9 mouse cellular contexts compared by ENCODE assay signal in genomic region chr8:21955321-21955720, GRCm38 (mm10). TPM values are rescaled to one million over a fixed set of nuclear protein-coding genes. Genes with fewer than 3 reads are reported as not detected.
DNase-seq lines count a peak whose midpoint lies in the region; ATAC-seq lines count a peak whose summit lies in the region.
"Had no signal": no experiment of that assay in that cellular context is flagged by ENCODE, and none has a peak within 500 bp of the region (broad histone marks: within the 10 kb centered on the region; RNA-seq: fewer than 3 reads in every experiment).

No protein-coding gene starts in this region.

- H3K36me3 ChIP-seq in forebrain, embryonic 10.5 days (replicated peaks) = no peaks in the 10 kb centered on the region
- no peaks in the 10 kb centered on the region for H3K36me3 ChIP-seq in forebrain, embryonic 16.5 days (ENCODE audit: control insufficient read depth, insufficient read depth)
- H3K36me3 ChIP-seq in embryonic facial prominence, embryonic 10.5 days (replicated peaks) = no peaks in the 10 kb centered on the region
- H3K36me3 ChIP-seq: limb, embryonic 13.5 days had no signal

- DNase-seq in forebrain, embryonic 10.5 days (ENCODE audit: extremely low spot score, low spot score) = peak; percentile 52
- peak; percentile 15 to 43 for DNase-seq in urinary bladder, postnatal 36 days (ENCODE audit: low spot score in 2 of 2)
- no peak for DNase-seq in urinary bladder, adult 2 months (ENCODE audit: low spot score)
- peak; percentile 54 for DNase-seq in embryonic facial prominence, embryonic 10.5 days (ENCODE audit: low spot score)
- peak; percentile 46 for DNase-seq in kidney, postnatal 14 days
- DNase-seq in lung, adult 18-20 months = peak; percentile 4
- DNase-seq in telencephalon, adult 2 months (ENCODE audit: low read depth, low spot score) = peak; percentile 16

- H3K4me1 ChIP-seq in forebrain, embryonic 10.5 days = no peaks in the 10 kb centered on the region
- no peaks in the 10 kb centered on the region for H3K4me1 ChIP-seq in forebrain, embryonic 16.5 days (replicated peaks; ENCODE audit: control insufficient read depth, insufficient read depth, low read length)
- no peaks in the 10 kb centered on the region for H3K4me1 ChIP-seq in embryonic facial prominence, embryonic 10.5 days
- H3K4me1 ChIP-seq: limb, embryonic 13.5 days had no signal

- ATAC-seq in forebrain, embryonic 16.5 days = no peak

- WGBS in forebrain, embryonic 10.5 days = 10% methylated on average over 9 of the region's 9 CpGs
- 5% methylated on average over 9 of the region's 9 CpGs for WGBS in forebrain, embryonic 16.5 days
- WGBS in embryonic facial prominence, embryonic 10.5 days = 9% methylated on average over 9 of the region's 9 CpGs

- no peak overlapping the region for H3K9ac ChIP-seq in forebrain, embryonic 16.5 days (replicated peaks; ENCODE audit: low read depth, low read length)
- H3K9ac ChIP-seq: limb, embryonic 13.5 days had no signal

- H3K4me3 ChIP-seq in forebrain, embryonic 10.5 days = no peak overlapping the region
- H3K4me3 ChIP-seq in forebrain, embryonic 16.5 days (replicated peaks; ENCODE audit: low read length) = no peak overlapping the region
- no peak overlapping the region for H3K4me3 ChIP-seq in embryonic facial prominence, embryonic 10.5 days
- H3K4me3 ChIP-seq: limb, embryonic 13.5 days had no signal

- H3K4me2 ChIP-seq in forebrain, embryonic 16.5 days (ENCODE audit: low read length) = no peak overlapping the region
- H3K4me2 ChIP-seq: limb, embryonic 13.5 days had no signal

- no peaks in the 10 kb centered on the region for H3K9me3 ChIP-seq in forebrain, embryonic 10.5 days
- no peaks in the 10 kb centered on the region for H3K9me3 ChIP-seq in forebrain, embryonic 16.5 days (ENCODE audit: control insufficient read depth, low read length)
- no peaks in the 10 kb centered on the region for H3K9me3 ChIP-seq in embryonic facial prominence, embryonic 10.5 days
- H3K9me3 ChIP-seq: limb, embryonic 13.5 days had no signal

- H3K27ac ChIP-seq in forebrain, embryonic 10.5 days = no peak overlapping the region
- no peak overlapping the region for H3K27ac ChIP-seq in forebrain, embryonic 16.5 days (ENCODE audit: low read length)
- H3K27ac ChIP-seq in embryonic facial prominence, embryonic 10.5 days (replicated peaks) = no peak overlapping the region
- H3K27ac ChIP-seq: limb, embryonic 13.5 days had no signal

- no peaks in the 10 kb centered on the region for H3K27me3 ChIP-seq in forebrain, embryonic 10.5 days (ENCODE audit: poor library complexity, severe bottlenecking)
- H3K27me3 ChIP-seq in forebrain, embryonic 16.5 days (replicated peaks; ENCODE audit: control insufficient read depth, insufficient read depth, low read length) = no peaks in the 10 kb centered on the region
- no peaks in the 10 kb centered on the region for H3K27me3 ChIP-seq in embryonic facial prominence, embryonic 10.5 days (replicated peaks; ENCODE audit: low read depth, poor library complexity, severe bottlenecking)
- H3K27me3 ChIP-seq: limb, embryonic 13.5 days had no signal

RNA-seq across cellular contexts. Expression of gene Fam90a1a, which starts 3.2 kb away (rescaled TPM):
- polyA plus RNA-seq in forebrain, embryonic 10.5 days (2016; fragmentation: Nextera tagmentation; extraction: Ambion mirVana) = not detected in 2 replicates
- polyA plus RNA-seq in forebrain, embryonic 16.5 days (2015; fragmentation: Nextera tagmentation; extraction: Ambion mirVana) = not detected in 2 replicates
- not detected in 2 replicates for polyA plus RNA-seq in urinary bladder, adult 2 months (2012; rRNA removed)
- not detected in 2 replicates for polyA plus RNA-seq in embryonic facial prominence, embryonic 10.5 days (2016; fragmentation: Nextera tagmentation; extraction: Ambion mirVana)
- polyA plus RNA-seq: limb, embryonic 13.5 days had no signal

RNA-seq across cellular contexts. Expression of gene Defb13, which starts 8.8 kb away (rescaled TPM):
- polyA plus RNA-seq in forebrain, embryonic 10.5 days (2016; fragmentation: Nextera tagmentation; extraction: Ambion mirVana) = not detected in 2 replicates
- not detected in 2 replicates for polyA plus RNA-seq in forebrain, embryonic 16.5 days (2015; fragmentation: Nextera tagmentation; extraction: Ambion mirVana)
- not detected in 2 replicates for polyA plus RNA-seq in urinary bladder, adult 2 months (2012; rRNA removed)
- polyA plus RNA-seq in embryonic facial prominence, embryonic 10.5 days (2016; fragmentation: Nextera tagmentation; extraction: Ambion mirVana) = not detected in 2 replicates
- polyA plus RNA-seq: limb, embryonic 13.5 days had no signal

RNA-seq across cellular contexts. Expression of gene Ccdc70, which starts 14.3 kb away (rescaled TPM):
- not detected in 2 replicates for polyA plus RNA-seq in forebrain, embryonic 10.5 days (2016; fragmentation: Nextera tagmentation; extraction: Ambion mirVana)
- not detected in 2 replicates for polyA plus RNA-seq in forebrain, embryonic 16.5 days (2015; fragmentation: Nextera tagmentation; extraction: Ambion mirVana)
- polyA plus RNA-seq in urinary bladder, adult 2 months (2012; rRNA removed) = not detected in 2 replicates
- polyA plus RNA-seq in embryonic facial prominence, embryonic 10.5 days (2016; fragmentation: Nextera tagmentation; extraction: Ambion mirVana) = not detected in 2 replicates
- polyA plus RNA-seq: limb, embryonic 13.5 days had no signal

RNA-seq across cellular contexts. Expression of gene Defb35, which starts 17.2 kb away (rescaled TPM):
- not detected in 2 replicates for polyA plus RNA-seq in forebrain, embryonic 10.5 days (2016; fragmentation: Nextera tagmentation; extraction: Ambion mirVana)
- not detected in 2 replicates for polyA plus RNA-seq in forebrain, embryonic 16.5 days (2015; fragmentation: Nextera tagmentation; extraction: Ambion mirVana)
- polyA plus RNA-seq in urinary bladder, adult 2 months (2012; rRNA removed) = not detected in 2 replicates
- polyA plus RNA-seq in embryonic facial prominence, embryonic 10.5 days (2016; fragmentation: Nextera tagmentation; extraction: Ambion mirVana) = not detected in 2 replicates
- polyA plus RNA-seq: limb, embryonic 13.5 days had no signal

RNA-seq across cellular contexts. Expression of gene Defb15, which starts 22.8 kb away (rescaled TPM):
- polyA plus RNA-seq in forebrain, embryonic 10.5 days (2016; fragmentation: Nextera tagmentation; extraction: Ambion mirVana) = not detected in 2 replicates
- polyA plus RNA-seq in forebrain, embryonic 16.5 days (2015; fragmentation: Nextera tagmentation; extraction: Ambion mirVana) = not detected in 2 replicates
- polyA plus RNA-seq in urinary bladder, adult 2 months (2012; rRNA removed) = not detected in 2 replicates
- polyA plus RNA-seq in embryonic facial prominence, embryonic 10.5 days (2016; fragmentation: Nextera tagmentation; extraction: Ambion mirVana) = not detected in 2 replicates
- polyA plus RNA-seq: limb, embryonic 13.5 days had no signal
